Mouse (Mus musculus) kidney, adult 8-10 months (tissue): ENCODE data around the gene Rpf2.

Experiments
- DNase-seq, 2 experiments: peaks; one replicate each; pipeline ENCODE4 v3.0.0; 2022

The Rpf2 gene

GRCm38 (mm10) chr10:40246374-40247165 is at the start of gene Rpf2:
Gene Rpf2 (minus strand): TSS chr10:40247036.
- DNase-seq: peak; percentile 78 to 84

GRCm38 (mm10) chr10:40292640-40293039 is 45.8 kb upstream of the Rpf2 start:
- no peak for DNase-seq

DNA sequence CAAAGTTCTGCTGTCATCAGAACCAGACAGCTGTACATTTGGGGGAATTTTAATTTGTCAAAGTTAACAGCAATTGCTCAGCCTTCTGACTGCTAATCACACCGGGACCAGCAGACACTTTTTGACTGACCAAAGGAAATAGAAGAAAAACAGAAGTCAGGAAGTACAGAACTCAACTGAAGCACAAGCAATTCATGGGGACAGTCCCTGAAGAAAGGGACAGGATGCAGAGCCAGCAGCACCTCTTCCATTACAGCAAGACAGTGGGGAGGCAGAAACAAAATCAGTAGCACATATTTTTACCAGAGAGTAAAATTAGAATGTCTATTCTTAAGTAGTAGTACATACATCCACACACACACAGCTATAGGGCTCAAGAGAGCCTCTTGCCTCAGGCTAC is 39.9 kb upstream of the Rpf2 start:
- DNase-seq: no peak

GRCm38 (mm10) chr10:40285571-40285970 is 38.7 kb upstream of the Rpf2 start:
- no peak for DNase-seq

- DNase-seq: no peak
Observed at GRCm38 (mm10) chr10:40284997-40285396, 38.2 kb upstream of the Rpf2 start.

DNA sequence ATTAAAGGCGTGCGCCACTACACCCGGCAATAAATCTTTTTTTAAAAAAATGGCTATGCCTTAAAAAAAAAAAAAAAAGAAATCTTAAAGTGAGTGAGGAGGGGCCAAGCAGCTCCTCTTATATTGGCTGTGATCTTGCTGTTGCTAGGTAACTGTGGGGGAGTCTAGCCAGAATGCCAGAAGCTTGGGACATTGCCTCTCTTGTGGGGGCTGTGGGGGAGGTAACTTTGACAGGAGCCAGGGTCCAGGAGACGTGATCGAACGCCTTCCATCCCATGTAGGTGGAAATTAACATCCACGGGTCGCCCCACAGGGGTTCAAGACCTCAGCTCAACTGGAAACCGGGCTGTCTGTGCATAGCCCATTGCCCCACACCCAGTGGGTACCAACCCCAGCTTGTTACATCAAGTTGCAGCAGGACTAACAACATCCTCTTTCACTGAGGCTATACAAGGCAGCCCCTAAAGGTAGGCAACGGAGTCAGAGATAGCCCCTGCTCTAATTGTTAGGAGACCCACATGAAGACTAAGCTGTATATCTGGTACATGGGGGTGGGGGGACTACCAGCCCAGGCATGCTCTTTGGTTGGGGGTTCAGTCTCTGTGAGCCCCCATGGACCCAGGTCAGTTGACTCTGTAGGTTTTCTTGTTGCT is 37.5 kb upstream of the Rpf2 start:
- DNase-seq: no peak

DNA sequence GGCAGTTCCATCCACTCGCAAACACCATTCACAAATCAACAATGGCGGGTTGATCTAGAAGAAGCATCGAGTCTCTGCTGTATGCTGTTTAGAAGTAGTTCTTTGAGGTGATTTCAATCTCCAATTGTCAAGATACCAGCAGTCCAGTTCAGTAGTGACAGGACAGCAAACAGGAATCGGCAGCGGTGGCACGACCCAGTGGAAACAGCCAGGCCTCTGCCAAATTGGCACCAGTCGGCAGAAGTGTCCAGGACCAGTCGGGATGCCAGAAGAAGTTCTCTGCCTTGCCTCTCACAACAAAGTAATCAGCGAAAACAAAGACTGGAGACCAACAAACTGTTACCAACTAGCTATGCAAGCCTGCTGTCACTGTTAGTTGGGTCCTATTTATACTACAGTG is 36.8 kb upstream of the Rpf2 start:
- DNase-seq: no peak

DNA sequence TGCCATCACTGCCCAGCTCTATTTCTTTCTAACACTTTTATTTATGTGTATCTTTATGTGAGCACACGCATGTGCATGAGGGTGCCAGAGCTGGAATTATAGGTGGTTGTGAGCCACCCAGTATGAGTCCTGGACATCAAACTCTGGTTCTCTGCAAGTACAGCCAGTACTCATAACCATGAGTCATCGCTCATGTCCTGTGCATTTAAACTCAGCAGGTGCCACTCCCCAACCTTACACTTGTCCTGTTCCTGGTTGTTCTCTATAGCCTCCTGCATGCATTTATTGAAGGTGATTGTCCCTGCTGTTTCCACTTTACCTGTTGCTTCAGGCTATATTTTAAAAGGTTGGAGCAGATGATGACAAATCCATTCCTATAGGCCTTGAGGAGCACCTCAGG is 34.7 kb upstream of the Rpf2 start:
- DNase-seq: no peak

GRCm38 (mm10) chr10:40278317-40278716 is 31.5 kb upstream of the Rpf2 start:
- no peak for DNase-seq

- DNase-seq: no peak
Observed at GRCm38 (mm10) chr10:40275991-40276390, 29.2 kb upstream of the Rpf2 start.

DNA sequence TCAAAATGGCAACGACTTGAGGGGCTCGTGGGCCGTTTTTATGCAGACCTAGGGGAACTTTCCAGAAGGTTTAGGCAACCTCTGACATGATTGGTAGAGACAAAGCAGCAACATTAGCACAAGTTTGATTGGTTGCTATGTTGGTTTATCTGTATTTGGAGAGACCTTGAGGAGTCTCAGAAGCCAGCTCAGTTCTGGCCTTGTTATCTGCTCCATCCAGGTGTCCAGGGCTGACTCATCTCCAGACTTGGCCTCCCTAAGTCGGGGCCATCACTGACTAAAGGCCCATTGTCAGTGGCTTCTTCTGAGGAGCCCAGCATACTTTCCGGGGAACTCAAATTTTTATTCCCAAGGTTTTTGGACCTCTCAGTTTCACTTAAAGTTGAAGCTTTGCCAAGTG is 27.1 kb upstream of the Rpf2 start:
- DNase-seq: no peak

- DNase-seq: no peak
Observed at GRCm38 (mm10) chr10:40271216-40271615, 24.4 kb upstream of the Rpf2 start.

- no peak for DNase-seq
Observed at GRCm38 (mm10) chr10:40264920-40265319, 18.1 kb upstream of the Rpf2 start.

GRCm38 (mm10) chr10:40263691-40264090 is 16.9 kb upstream of the Rpf2 start:
- peak; percentile 62 to 74 for DNase-seq

DNA sequence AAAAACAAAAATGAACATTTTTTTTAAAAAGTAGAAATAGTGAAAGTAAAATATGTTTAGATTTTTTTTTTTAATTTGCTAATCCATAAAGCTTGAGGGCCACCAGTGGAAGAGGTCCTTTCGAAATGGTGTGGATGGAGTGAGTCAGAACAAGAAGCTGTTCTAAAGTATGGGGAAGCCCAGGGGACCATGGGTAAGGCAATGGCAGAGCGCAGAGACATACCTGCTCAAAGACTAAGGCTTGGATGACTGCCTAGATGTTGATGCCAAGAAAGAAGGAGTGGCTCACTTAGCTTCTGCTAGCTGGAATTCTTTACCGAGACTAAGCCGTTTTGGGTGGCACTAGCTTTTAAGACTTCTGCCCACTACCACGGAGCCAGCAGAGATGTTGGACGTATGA is 15.4 kb upstream of the Rpf2 start:
- no peak for DNase-seq

DNA sequence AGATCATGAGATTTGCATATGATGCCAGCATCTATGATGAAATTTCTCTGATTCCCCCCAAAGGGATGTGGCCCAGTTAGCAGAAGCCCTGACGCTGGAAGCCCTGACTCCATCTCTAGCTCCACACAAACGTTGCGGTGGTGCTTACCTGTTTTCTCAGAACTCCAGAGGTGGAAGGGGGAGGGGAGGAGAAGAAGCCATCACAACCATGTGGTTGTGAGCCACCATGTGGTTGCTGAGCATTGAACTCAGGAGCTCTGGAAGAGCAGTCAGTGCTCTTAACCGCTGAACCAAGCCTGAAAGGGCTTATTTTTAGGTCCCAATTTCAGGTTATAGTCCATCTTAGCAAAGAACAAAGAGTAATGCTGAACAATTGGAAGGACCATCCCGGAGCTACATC is 13.5 kb upstream of the Rpf2 start:
- DNase-seq: no peak

- DNase-seq: no peak
Observed at GRCm38 (mm10) chr10:40259542-40259941, 12.7 kb upstream of the Rpf2 start.

GRCm38 (mm10) chr10:40258976-40259375 is 12.1 kb upstream of the Rpf2 start:
- peak; percentile 47 to 55 for DNase-seq

GRCm38 (mm10) chr10:40258401-40258966 is 11.6 kb upstream of the Rpf2 start:
- DNase-seq: peak; percentile 54 to 70

- DNase-seq: peak; percentile 88 to 94
Observed at GRCm38 (mm10) chr10:40257414-40258255, 10.8 kb upstream of the Rpf2 start, which contains the start of gene Gtf3c6. Gene Gtf3c6 (minus strand): TSS chr10:40258108.

DNA sequence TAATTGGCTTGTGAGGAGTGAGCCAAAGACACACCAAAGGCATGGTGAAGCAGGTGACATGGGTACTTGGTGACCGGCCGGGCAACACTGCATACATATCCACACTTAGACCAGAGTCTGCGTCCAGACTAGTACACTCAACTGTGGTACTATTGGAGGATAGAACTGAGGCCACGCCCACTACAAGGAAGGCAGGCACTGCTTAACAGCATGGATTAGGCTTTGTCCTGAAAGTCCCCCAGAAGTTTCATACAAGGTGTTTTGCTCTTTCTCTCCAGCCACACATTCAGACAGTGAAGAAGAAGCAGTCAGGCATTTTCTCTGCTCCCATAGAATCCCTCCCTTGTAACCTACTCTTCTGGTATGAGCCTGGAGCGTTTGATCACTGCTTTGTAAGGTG is 9.9 kb upstream of the Rpf2 start:
- DNase-seq: peak; percentile 67 to 73

- DNase-seq: no peak
Observed at GRCm38 (mm10) chr10:40250969-40251368, 4.1 kb upstream of the Rpf2 start.

DNA sequence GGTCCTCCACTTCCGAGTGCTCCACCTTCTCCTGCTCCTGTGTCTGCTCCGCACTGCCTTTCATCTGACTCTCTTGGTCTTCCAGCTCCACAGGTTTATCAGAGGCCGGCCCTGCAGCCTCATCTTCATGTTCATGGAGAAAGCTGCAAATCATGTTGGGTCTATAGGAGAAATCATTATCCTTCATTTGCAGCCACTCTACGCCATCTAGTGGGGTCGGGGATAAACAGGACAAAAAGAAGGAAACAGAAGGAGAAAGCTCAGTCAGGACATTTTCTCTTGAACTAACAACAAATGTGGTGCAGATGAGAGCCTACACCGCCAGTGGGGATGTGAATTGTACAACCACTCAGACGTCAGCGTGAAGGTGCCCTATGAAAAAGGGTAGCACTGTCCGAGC is 2.8 kb upstream of the Rpf2 start:
- no peak for DNase-seq
